Mouse (Mus musculus) heart, embryonic 13.5 days (tissue): ENCODE results near the gene Kif5a. TPM values are rescaled to one million over a fixed set of nuclear protein-coding genes. Genes with fewer than 3 reads are reported as not detected.
A peak's percentile ranks its signal among the peaks of the same experiment; 100 is the strongest.

Experiments used
- ATAC-seq: fragments of 200-750 bp; cut with Nextera tagmentation; 2 replicates; pipeline ENCODE4 v1.8.0; 2017; ENCODE audit warnings: moderate TSS enrichment; ENCODE audit not compliant: insufficient number of reproducible peaks, low FRiP score, low TSS enrichment; ENCODE audit errors: extremely low read depth
- H3K27ac ChIP-seq: fragments of 300-500 bp; sonication (generic); replicated peaks from 2 replicates; pipeline ENCODE4 v1.5.1; 2015; ENCODE audit warnings: moderate library complexity, mild to moderate bottlenecking, inconsistent platforms
- H3K27me3 ChIP-seq: fragments of 300-500 bp; sonication (generic); replicated peaks from 2 replicates; pipeline ENCODE4 v1.6.1; 2015; ENCODE audit warnings: mild to moderate bottlenecking, inconsistent platforms
- H3K36me3 ChIP-seq: fragments of 300-500 bp; sonication (generic); 2 replicates; pipeline ENCODE4 v1.6.1; 2015; ENCODE audit warnings: mild to moderate bottlenecking, inconsistent platforms
- H3K4me1 ChIP-seq: fragments of 300-500 bp; sonication (generic); 2 replicates; pipeline ENCODE4 v1.6.1; 2015; ENCODE audit warnings: inconsistent platforms
- H3K4me2 ChIP-seq: fragments of 300-500 bp; sonication (generic); 2 replicates; pipeline ENCODE4 v1.6.1; 2015; ENCODE audit warnings: inconsistent platforms, mild to moderate bottlenecking, moderate library complexity
- H3K4me3 ChIP-seq: fragments of 300-500 bp; sonication (generic); 2 replicates; pipeline ENCODE4 v1.5.1; 2015; ENCODE audit warnings: moderate library complexity, mild to moderate bottlenecking, inconsistent platforms
- H3K9ac ChIP-seq: fragments of 300-500 bp; sonication (generic); 2 replicates; pipeline ENCODE4 v1.6.1; 2015; ENCODE audit warnings: inconsistent platforms, mild to moderate bottlenecking, moderate library complexity
- H3K9me3 ChIP-seq: fragments of 300-500 bp; sonication (generic); 2 replicates; pipeline ENCODE4 v1.6.1; 2016; ENCODE audit warnings: inconsistent platforms
- WGBS: fragments of 180-500 bp; shearing (Covaris S2); methylation state at CpG from one replicate; pipeline ENCODE4 v1.1.7; 2015; ENCODE audit warnings: mixed read lengths; 5-methylcytosine and 5-hydroxymethylcytosine counted together
- polyA plus RNA-seq: library from polyadenylated mRNA; unstranded; fragments of >200 nt; fragmentation: Nextera tagmentation; extraction: Ambion mirVana; gene quantifications from 2 replicates; pipeline ENCODE4 v1.2.1, GENCODE M21; 2015

Kif5a gene
- polyA plus RNA-seq, 1 experiment from 2014 or later, result 0.63 TPM

GRCm38 (mm10) chr10:127210961-127211405 is 52.2 kb downstream of the Kif5a start:
- Histone ChIP-seq H3K9ac (peak overlapping the region; percentile 93), H3K27me3 (no peaks in the 10 kb centered on the region; the same call in 1 of the 2 replicates), H3K4me2 (peak overlapping the region; percentile 84), H3K4me1 (peaks cover 25% of the 10 kb centered on the region), H3K27ac (peak overlapping the region; percentile 75), H3K36me3 (peaks cover 27% of the 10 kb centered on the region), H3K9me3 (no peaks in the 10 kb centered on the region), H3K4me3 (peak overlapping the region; percentile 96)
- 1% methylated on average over 25 of the region's 25 CpGs for WGBS
- ATAC-seq, result peak; percentile 57

- ATAC-seq, result no peak
- H3K9me3 ChIP-seq, result no peaks in the 10 kb centered on the region
- peak overlapping the region; percentile 84 for H3K4me2 ChIP-seq
- no peaks in the 10 kb centered on the region; the same call in 1 of the 2 replicates for H3K27me3 ChIP-seq
- peak overlapping the region; percentile 96 for H3K4me3 ChIP-seq
- H3K9ac ChIP-seq, result peak overlapping the region; percentile 93
- WGBS, result 71% methylated on average over 13 of the region's 13 CpGs
- 0 out of 2 replicates have a peak overlapping the region, but pooled peaks have one; percentile 21 for H3K27ac ChIP-seq
- peaks cover 37% of the 10 kb centered on the region for H3K36me3 ChIP-seq
- peaks cover 25% of the 10 kb centered on the region for H3K4me1 ChIP-seq
These were observed 53.1 kb downstream of the Kif5a start for GRCm38 (mm10) chr10:127209928-127210570.

GRCm38 (mm10) chr10:127208921-127209320 is 54.2 kb downstream of the Kif5a start:
- H3K36me3 ChIP-seq, result peaks cover 48% of the 10 kb centered on the region
- H3K4me3 ChIP-seq, result no peak overlapping the region
- peak overlapping the region; percentile 84 for H3K4me2 ChIP-seq
- 0 out of 2 replicates have a peak overlapping the region, but pooled peaks have one; percentile 50 for H3K9ac ChIP-seq
- H3K9me3 ChIP-seq, result no peaks in the 10 kb centered on the region
- no peak overlapping the region for H3K27ac ChIP-seq
- ATAC-seq, result no peak
- H3K27me3 ChIP-seq, result no peaks in the 10 kb centered on the region
- peaks cover 25% of the 10 kb centered on the region for H3K4me1 ChIP-seq
- WGBS, result 75% methylated on average over 4 of the region's 4 CpGs

DNA sequence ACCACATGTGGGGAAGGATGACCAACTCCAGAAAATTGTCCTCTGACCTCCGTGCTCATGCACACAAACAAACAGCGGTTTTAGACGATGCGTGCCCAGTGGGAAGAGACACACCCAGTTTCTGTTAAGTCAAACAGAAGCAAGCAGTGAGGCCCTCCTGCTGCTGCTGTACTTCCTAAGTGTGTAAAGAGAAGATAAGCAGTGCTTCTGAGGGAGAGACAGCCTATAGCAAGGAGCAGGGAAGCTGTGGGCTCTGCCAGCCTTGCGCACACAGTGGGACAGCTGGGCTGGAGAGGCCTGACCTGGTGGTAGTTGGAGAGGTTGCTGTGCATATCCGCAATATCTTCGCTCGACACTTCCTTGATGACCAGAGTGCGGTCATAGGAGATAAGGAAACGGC is 57.8 kb downstream of the Kif5a start:
- ATAC-seq, result peak; percentile 70; the same call in 1 of the 2 replicates
- H3K4me3 ChIP-seq, result 0 out of 2 replicates have a peak overlapping the region, but pooled peaks have one; percentile 8
- H3K27ac ChIP-seq, result peak overlapping the region; percentile 65
- H3K36me3 ChIP-seq, result peaks cover 80% of the 10 kb centered on the region
- peak overlapping the region; percentile 44 for H3K4me2 ChIP-seq
- H3K4me1 ChIP-seq, result peaks cover 20% of the 10 kb centered on the region
- WGBS, result 61% methylated on average over 10 of the region's 10 CpGs
- no peaks in the 10 kb centered on the region for H3K9me3 ChIP-seq
- H3K9ac ChIP-seq, result no peak overlapping the region
- no peaks in the 10 kb centered on the region for H3K27me3 ChIP-seq

DNA sequence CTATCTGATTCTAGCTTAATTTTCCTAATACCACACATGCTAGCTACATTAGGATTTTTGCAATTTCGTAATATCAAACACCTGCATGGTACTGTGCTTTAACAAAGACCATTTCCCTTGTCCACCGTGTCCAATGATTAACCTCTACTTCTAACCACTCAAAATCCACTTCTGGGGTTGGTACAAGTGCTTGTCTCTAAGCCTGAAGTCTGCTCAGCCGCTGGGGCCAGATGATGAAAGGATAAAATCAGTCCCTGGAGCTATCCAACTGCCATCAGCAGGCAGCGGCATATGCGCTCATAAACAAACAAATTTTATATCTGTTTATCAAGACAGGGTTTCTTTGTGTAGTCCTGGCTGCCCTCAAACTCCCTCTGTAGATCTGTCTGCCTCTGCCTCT is 58.6 kb downstream of the Kif5a start:
- peaks cover 87% of the 10 kb centered on the region for H3K36me3 ChIP-seq
- ATAC-seq, result no peak
- no peaks in the 10 kb centered on the region for H3K9me3 ChIP-seq
- H3K4me3 ChIP-seq, result no peak overlapping the region
- peak overlapping the region; percentile 65 for H3K27ac ChIP-seq
- H3K4me1 ChIP-seq, result peaks cover 12% of the 10 kb centered on the region
- H3K9ac ChIP-seq, result no peak overlapping the region
- H3K4me2 ChIP-seq, result peak overlapping the region; percentile 44
- WGBS, result 73% methylated on average over 5 of the region's 5 CpGs
- H3K27me3 ChIP-seq, result no peaks in the 10 kb centered on the region

- WGBS, result 69% methylated on average over 3 of the region's 3 CpGs
- no peak overlapping the region for H3K9ac ChIP-seq
- H3K27ac ChIP-seq, result no peak overlapping the region
- 0 out of 2 replicates have a peak, but pooled peaks cover 2% of the 10 kb centered on the region for H3K4me1 ChIP-seq
- no peaks in the 10 kb centered on the region for H3K27me3 ChIP-seq
- no peaks in the 10 kb centered on the region for H3K9me3 ChIP-seq
- peaks cover 94% of the 10 kb centered on the region for H3K36me3 ChIP-seq
- H3K4me3 ChIP-seq, result no peak overlapping the region
- ATAC-seq, result no peak
- H3K4me2 ChIP-seq, result peak overlapping the region; percentile 31; the same call in 1 of the 2 replicates
These were observed 60.0 kb downstream of the Kif5a start for GRCm38 (mm10) chr10:127203106-127203505.

DNA sequence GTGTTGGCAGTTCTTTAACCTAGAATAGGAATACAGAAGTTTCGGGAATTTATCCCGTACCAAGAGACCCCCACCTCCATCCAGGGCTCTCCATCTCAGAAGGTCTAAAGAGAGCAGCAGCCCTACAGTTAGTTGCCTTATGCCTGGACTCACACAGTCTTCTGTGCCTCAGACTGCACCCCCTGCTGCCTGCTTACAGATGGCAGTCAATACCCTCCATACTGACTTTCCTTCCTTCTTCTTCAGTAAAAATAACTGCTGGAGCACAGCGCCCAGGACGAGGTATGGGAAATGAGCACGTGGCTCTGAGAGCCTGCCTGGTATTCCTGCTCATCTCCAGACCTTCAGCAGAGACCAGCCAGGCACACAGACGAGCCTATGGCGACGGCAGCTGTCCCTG is 62.9 kb downstream of the Kif5a start:
- no peak overlapping the region for H3K27ac ChIP-seq
- H3K27me3 ChIP-seq, result no peaks in the 10 kb centered on the region
- ATAC-seq, result no peak
- H3K4me1 ChIP-seq, result peaks cover 17% of the 10 kb centered on the region
- no peak overlapping the region for H3K4me3 ChIP-seq
- peaks cover 78% of the 10 kb centered on the region for H3K36me3 ChIP-seq
- WGBS, result 78% methylated on average over 8 of the region's 8 CpGs
- H3K9me3 ChIP-seq, result no peaks in the 10 kb centered on the region
- no peak overlapping the region for H3K9ac ChIP-seq
- H3K4me2 ChIP-seq, result no peak overlapping the region

DNA sequence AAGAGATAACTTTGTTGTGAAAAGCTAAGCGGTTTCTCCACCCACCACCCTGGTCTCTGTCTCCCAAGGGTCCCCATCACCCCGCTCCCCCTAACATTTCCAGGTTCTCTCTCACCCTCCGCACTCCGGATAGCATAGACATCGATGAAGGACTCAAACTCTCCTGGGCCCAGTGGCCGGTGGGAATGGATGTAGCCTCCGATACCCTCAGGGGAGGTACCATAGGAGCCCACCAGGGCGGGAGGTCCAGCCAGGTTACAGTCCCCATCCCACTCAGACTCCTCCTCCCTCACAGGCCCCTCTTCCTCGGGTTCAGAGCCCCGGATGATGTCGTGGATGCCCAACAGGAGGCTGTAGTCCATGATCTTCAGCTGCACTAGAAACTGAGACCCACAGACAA is 63.7 kb downstream of the Kif5a start:
- H3K4me2 ChIP-seq, result no peak overlapping the region
- peaks cover 24% of the 10 kb centered on the region for H3K4me1 ChIP-seq
- H3K27ac ChIP-seq, result no peak overlapping the region
- H3K9ac ChIP-seq, result no peak overlapping the region
- H3K27me3 ChIP-seq, result no peaks in the 10 kb centered on the region
- H3K36me3 ChIP-seq, result peaks cover 70% of the 10 kb centered on the region
- ATAC-seq, result no peak
- H3K9me3 ChIP-seq, result no peaks in the 10 kb centered on the region
- 84% methylated on average over 11 of the region's 11 CpGs for WGBS
- no peak overlapping the region for H3K4me3 ChIP-seq

GRCm38 (mm10) chr10:127199068-127199467 is 64.1 kb downstream of the Kif5a start:
- no peaks in the 10 kb centered on the region for H3K27me3 ChIP-seq
- H3K36me3 ChIP-seq, result peaks cover 66% of the 10 kb centered on the region
- H3K27ac ChIP-seq, result no peak overlapping the region
- no peak overlapping the region for H3K4me2 ChIP-seq
- H3K4me3 ChIP-seq, result no peak overlapping the region
- WGBS, result 63% methylated on average over 5 of the region's 5 CpGs
- ATAC-seq, result no peak
- H3K4me1 ChIP-seq, result peaks cover 27% of the 10 kb centered on the region
- no peaks in the 10 kb centered on the region for H3K9me3 ChIP-seq
- H3K9ac ChIP-seq, result no peak overlapping the region

DNA sequence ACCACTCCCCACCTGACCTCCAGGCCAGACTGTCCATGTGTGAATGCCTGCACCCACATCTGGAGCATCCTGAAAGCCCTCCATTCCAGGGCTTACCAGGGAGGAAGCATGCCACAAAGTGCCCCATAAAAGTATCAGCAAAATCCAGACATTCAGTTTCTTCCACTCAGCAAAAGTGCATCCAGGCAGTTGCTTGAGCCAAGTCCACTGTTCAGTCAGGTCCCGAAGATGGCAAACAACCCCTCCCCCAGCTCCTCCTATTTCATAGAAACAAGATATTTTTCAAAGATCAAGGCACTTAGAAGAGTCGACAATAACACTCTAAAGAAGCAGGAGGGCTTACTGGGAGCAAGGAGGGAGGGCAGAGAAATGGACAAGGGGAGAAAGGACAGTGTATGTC is 64.7 kb downstream of the Kif5a start:
- H3K9ac ChIP-seq, result no peak overlapping the region

GRCm38 (mm10) chr10:127197505-127198110 is 65.5 kb downstream of the Kif5a start:
- Histone ChIP-seq H3K4me3 (no peak overlapping the region), H3K27me3 (no peaks in the 10 kb centered on the region), H3K36me3 (peaks cover 62% of the 10 kb centered on the region), H3K9ac (no peak overlapping the region), H3K4me1 (peaks cover 33% of the 10 kb centered on the region), H3K4me2 (no peak overlapping the region), H3K9me3 (no peaks in the 10 kb centered on the region), H3K27ac (peak overlapping the region; percentile 95; the same call in 1 of the 2 replicates)
- ATAC-seq, result no peak
- 77% methylated on average over 11 of the region's 11 CpGs for WGBS

More for the DNA sequence above, 64.7 kb downstream of the Kif5a start:
- H3K27ac ChIP-seq, result no peak overlapping the region
- peaks cover 62% of the 10 kb centered on the region for H3K36me3 ChIP-seq
- WGBS, result 53% methylated on average over 2 of the region's 2 CpGs
- H3K9me3 ChIP-seq, result no peaks in the 10 kb centered on the region
- H3K4me3 ChIP-seq, result no peak overlapping the region
- ATAC-seq, result no peak
- H3K4me1 ChIP-seq, result peaks cover 27% of the 10 kb centered on the region
- H3K27me3 ChIP-seq, result no peaks in the 10 kb centered on the region
- no peak overlapping the region for H3K4me2 ChIP-seq
